Mouse (Mus musculus) embryonic facial prominence, embryonic 12.5 days (tissue): Measurements from ENCODE around the gene Cfd. TPM values are rescaled to one million over a fixed set of nuclear protein-coding genes. Genes with fewer than 3 reads are reported as not detected.

ENCODE experiments used
- ATAC-seq: fragments of 200-750 bp; cut with Nextera tagmentation; 2 replicates; pipeline ENCODE4 v1.8.0; 2017; ENCODE audit not compliant: insufficient number of reproducible peaks, insufficient read depth, low FRiP score, low TSS enrichment
- H3K27ac ChIP-seq: fragments of 300-500 bp; sonication (generic); 2 replicates; pipeline ENCODE4 v1.5.1; 2016; ENCODE audit warnings: mild to moderate bottlenecking
- H3K27me3 ChIP-seq: fragments of 300-500 bp; sonication (generic); 2 replicates; pipeline ENCODE4 v1.6.1; 2016; ENCODE audit warnings: mild to moderate bottlenecking, moderate library complexity
- H3K36me3 ChIP-seq: fragments of 300-500 bp; sonication (generic); 2 replicates; pipeline ENCODE4 v1.6.1; 2016; ENCODE audit warnings: mild to moderate bottlenecking
- H3K4me1 ChIP-seq: fragments of 300-500 bp; sonication (generic); 2 replicates; pipeline ENCODE4 v1.6.1; 2016
- H3K4me2 ChIP-seq: fragments of 300-500 bp; sonication (generic); replicated peaks from 2 replicates; pipeline ENCODE4 v1.6.1; 2016; ENCODE audit warnings: mild to moderate bottlenecking, moderate library complexity
- H3K4me3 ChIP-seq: fragments of 300-500 bp; sonication (generic); 2 replicates; pipeline ENCODE4 v1.5.1; 2016; ENCODE audit warnings: mild to moderate bottlenecking
- H3K9ac ChIP-seq: fragments of 300-500 bp; sonication (generic); 2 replicates; pipeline ENCODE4 v1.6.1; 2016; ENCODE audit warnings: mild to moderate bottlenecking, moderate library complexity
- H3K9me3 ChIP-seq: fragments of 300-500 bp; sonication (generic); 2 replicates; pipeline ENCODE4 v1.6.1; 2016; ENCODE audit warnings: mild to moderate bottlenecking, moderate library complexity
- WGBS: fragments of 180-500 bp; shearing (Covaris S2); methylation state at CpG from one replicate; pipeline ENCODE4 v1.1.7; 2016; 5-methylcytosine and 5-hydroxymethylcytosine counted together
- polyA plus RNA-seq: library from polyadenylated mRNA; unstranded; fragments of >200 nt; fragmentation: Nextera tagmentation; extraction: Ambion mirVana; gene quantifications from 2 replicates; pipeline ENCODE4 v1.2.1, GENCODE M21; 2016

Gene Cfd
- polyA plus RNA-seq, 1 experiment from 2014 or later: not detected

- peaks cover 40% of the 10 kb centered on the region for H3K36me3 ChIP-seq
- no peaks in the 10 kb centered on the region for H3K27me3 ChIP-seq
- H3K4me1 ChIP-seq: peaks cover 54% of the 10 kb centered on the region
- peak overlapping the region; percentile 99 for H3K4me2 ChIP-seq
- H3K27ac ChIP-seq: peak overlapping the region; percentile 100
- WGBS: 5% methylated on average over 10 of the region's 10 CpGs
- H3K4me3 ChIP-seq: peak overlapping the region; percentile 99
- H3K9me3 ChIP-seq: no peaks in the 10 kb centered on the region
- H3K9ac ChIP-seq: peak overlapping the region; percentile 100
- ATAC-seq: no peak
Observed at GRCm38 (mm10) chr10:79855558-79856184, 35.0 kb upstream of the Cfd start.

- Histone ChIP-seq H3K27ac (peak overlapping the region; percentile 68), H3K27me3 (no peaks in the 10 kb centered on the region), H3K4me3 (peak overlapping the region; percentile 99), H3K36me3 (peaks cover 46% of the 10 kb centered on the region), H3K9ac (peak overlapping the region; percentile 100), H3K4me2 (peak overlapping the region; percentile 99), H3K4me1 (peaks cover 51% of the 10 kb centered on the region), H3K9me3 (no peaks in the 10 kb centered on the region)
- ATAC-seq: no peak
- 53% methylated on average over 6 of the region's 6 CpGs for WGBS
Observed at GRCm38 (mm10) chr10:79856280-79856679, 34.4 kb upstream of the Cfd start.

DNA sequence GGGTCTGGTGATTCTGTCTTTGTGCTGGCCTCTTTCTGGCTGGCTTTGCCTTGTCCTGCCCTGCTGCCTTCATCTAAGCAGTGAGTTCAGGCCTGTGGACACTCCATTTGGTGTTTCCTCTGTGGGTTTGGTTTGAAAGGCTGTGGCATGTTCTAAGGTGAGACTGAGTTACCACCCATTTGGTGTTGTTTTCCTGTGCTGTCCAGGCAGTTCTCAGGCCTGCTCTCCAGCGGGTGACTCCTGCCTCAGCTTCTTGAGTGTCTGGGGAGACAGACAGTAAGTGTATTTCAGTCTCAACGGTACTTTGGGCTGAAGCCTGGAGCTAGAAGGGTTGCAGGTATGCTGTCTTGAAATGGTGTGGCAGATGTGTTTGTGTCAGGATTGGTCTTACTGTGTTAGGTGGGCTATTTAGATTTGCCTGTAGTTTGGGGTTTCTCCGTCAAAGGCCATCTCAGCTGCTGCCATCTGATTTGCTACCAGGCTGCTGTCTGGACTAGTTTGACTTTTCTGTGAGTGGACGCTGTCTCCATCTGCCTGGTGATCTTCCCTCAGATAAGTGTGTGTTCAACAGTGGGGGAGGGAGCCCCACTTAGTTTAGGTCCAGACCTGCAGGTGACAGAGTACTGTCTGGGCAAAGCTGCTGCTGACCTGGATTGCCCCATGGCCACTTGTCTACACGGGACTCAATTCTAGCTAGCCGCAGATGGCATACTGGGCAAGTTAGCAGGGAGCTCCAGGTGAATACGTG, 33.8 kb upstream of the Cfd start:
- Histone ChIP-seq H3K27me3 (no peaks in the 10 kb centered on the region), H3K27ac (peak overlapping the region; percentile 68), H3K36me3 (peaks cover 52% of the 10 kb centered on the region), H3K9me3 (no peaks in the 10 kb centered on the region), H3K9ac (peak overlapping the region; percentile 100), H3K4me3 (peak overlapping the region; percentile 99), H3K4me1 (peaks cover 45% of the 10 kb centered on the region), H3K4me2 (peak overlapping the region; percentile 99)
- no peak for ATAC-seq
- 55% methylated on average over 7 of the region's 7 CpGs for WGBS

- WGBS: 35% methylated on average over 4 of the region's 4 CpGs
- Histone ChIP-seq H3K9ac (peak overlapping the region; percentile 100), H3K27me3 (no peaks in the 10 kb centered on the region), H3K4me1 (peaks cover 40% of the 10 kb centered on the region), H3K4me2 (peak overlapping the region; percentile 99), H3K36me3 (peaks cover 58% of the 10 kb centered on the region), H3K4me3 (peak overlapping the region; percentile 99), H3K9me3 (no peaks in the 10 kb centered on the region), H3K27ac (peak overlapping the region; percentile 68)
- ATAC-seq: no peak
Observed at GRCm38 (mm10) chr10:79857452-79857811, 33.2 kb upstream of the Cfd start.

DNA sequence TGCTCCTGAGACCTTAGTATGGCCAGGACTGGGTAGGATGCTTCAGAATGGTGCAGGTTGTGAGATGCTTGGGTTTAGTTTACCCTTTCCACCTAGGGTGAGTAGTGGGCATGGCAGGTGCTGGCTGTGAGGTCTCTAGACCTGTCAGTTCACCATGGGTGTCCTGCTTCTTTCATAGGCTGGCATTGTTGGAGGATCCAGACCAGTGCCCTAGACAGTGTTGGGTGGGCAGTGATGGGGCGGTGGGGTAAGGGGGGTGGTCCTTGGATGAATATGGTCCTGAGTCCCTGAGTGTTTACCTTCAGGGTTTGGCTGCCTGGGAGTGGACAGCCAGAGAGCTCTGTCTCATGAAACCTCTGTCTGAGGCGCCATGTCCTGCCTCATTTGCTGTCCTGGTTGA, 32.8 kb upstream of the Cfd start:
- Histone ChIP-seq H3K9ac (peak overlapping the region; percentile 39; the same call in 1 of the 2 replicates), H3K36me3 (peaks cover 62% of the 10 kb centered on the region), H3K9me3 (no peaks in the 10 kb centered on the region), H3K27me3 (no peaks in the 10 kb centered on the region), H3K4me3 (peak overlapping the region; percentile 99), H3K4me1 (peaks cover 35% of the 10 kb centered on the region), H3K27ac (peak overlapping the region; percentile 68), H3K4me2 (peak overlapping the region; percentile 99)
- 83% methylated on average over 2 of the region's 2 CpGs for WGBS
- no peak for ATAC-seq

GRCm38 (mm10) chr10:79858416-79859074, 32.1 kb upstream of the Cfd start:
- H3K4me2 ChIP-seq: peak overlapping the region; percentile 99
- H3K27me3 ChIP-seq: no peaks in the 10 kb centered on the region
- no peaks in the 10 kb centered on the region for H3K9me3 ChIP-seq
- no peak for ATAC-seq
- peaks cover 33% of the 10 kb centered on the region for H3K4me1 ChIP-seq
- H3K9ac ChIP-seq: peak overlapping the region; percentile 46; the same call in 1 of the 2 replicates
- peaks cover 69% of the 10 kb centered on the region for H3K36me3 ChIP-seq
- 61% methylated on average over 17 of the region's 17 CpGs for WGBS
- peak overlapping the region; percentile 68; the same call in 1 of the 2 replicates for H3K27ac ChIP-seq
- H3K4me3 ChIP-seq: peak overlapping the region; percentile 99; the same call in 1 of the 2 replicates

- H3K9ac ChIP-seq: no peak overlapping the region
- peaks cover 33% of the 10 kb centered on the region for H3K4me1 ChIP-seq
- ATAC-seq: no peak
- H3K27ac ChIP-seq: no peak overlapping the region
- H3K27me3 ChIP-seq: no peaks in the 10 kb centered on the region
- no peaks in the 10 kb centered on the region for H3K9me3 ChIP-seq
- H3K4me3 ChIP-seq: no peak overlapping the region
- H3K4me2 ChIP-seq: no peak overlapping the region; the same call in 1 of the 2 replicates
- 88% methylated on average over 11 of the region's 11 CpGs for WGBS
- H3K36me3 ChIP-seq: peaks cover 74% of the 10 kb centered on the region
Observed at GRCm38 (mm10) chr10:79859116-79859515, 31.5 kb upstream of the Cfd start.

DNA sequence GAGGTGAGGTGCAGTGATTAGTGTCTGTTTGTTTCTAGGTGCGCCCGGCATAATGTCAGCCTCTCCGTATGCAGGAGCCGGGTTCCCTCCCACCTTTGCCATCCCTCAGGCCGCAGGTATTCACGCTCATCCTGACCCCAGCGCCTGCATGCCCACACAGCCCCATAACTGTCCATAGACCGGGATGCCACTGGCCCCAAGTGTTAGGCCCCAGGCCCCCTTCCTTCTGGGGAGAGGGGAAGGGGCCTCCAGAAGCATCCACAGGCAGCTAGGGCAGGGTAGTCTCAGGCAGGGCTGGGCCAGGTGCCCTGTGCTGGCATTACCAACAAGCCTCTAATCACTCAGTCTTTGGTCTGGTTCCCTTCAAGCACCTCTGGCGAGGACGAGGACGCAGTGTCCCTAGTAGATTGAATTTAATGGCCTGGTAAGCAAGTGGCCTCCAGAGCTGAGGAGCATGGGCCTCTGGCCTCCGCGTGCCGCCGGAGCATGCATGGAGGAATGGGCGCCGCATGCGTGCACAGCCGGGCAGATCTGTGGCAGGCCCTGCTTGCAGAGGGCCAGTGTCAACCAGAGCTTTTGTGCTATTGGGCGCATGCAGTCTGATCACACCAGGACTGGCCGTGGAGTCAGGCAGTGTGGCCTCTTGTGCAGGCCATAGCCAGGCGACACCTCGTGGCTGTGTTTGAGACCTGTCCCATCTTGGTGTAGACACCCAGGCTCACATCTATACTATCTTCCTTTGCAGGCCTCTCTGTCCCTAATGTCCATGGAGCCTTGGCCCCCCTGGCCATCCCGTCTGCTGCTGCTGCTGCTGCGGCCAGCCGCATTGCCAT, 30.4 kb upstream of the Cfd start:
- no peak for ATAC-seq
- 93% methylated on average over 26 of the region's 26 CpGs for WGBS
- Histone ChIP-seq H3K4me2 (no peak overlapping the region), H3K36me3 (peaks cover 84% of the 10 kb centered on the region), H3K27ac (no peak overlapping the region), H3K4me3 (no peak overlapping the region), H3K9me3 (no peaks in the 10 kb centered on the region), H3K27me3 (no peaks in the 10 kb centered on the region), H3K4me1 (peaks cover 33% of the 10 kb centered on the region), H3K9ac (no peak overlapping the region)

- no peaks in the 10 kb centered on the region for H3K27me3 ChIP-seq
- H3K27ac ChIP-seq: no peak overlapping the region
- WGBS: 77% methylated on average over 25 of the region's 25 CpGs
- peaks cover 25% of the 10 kb centered on the region for H3K4me1 ChIP-seq
- H3K9me3 ChIP-seq: no peaks in the 10 kb centered on the region
- peaks cover 93% of the 10 kb centered on the region for H3K36me3 ChIP-seq
- H3K4me2 ChIP-seq: no peak overlapping the region
- no peak overlapping the region for H3K4me3 ChIP-seq
- no peak overlapping the region for H3K9ac ChIP-seq
- ATAC-seq: no peak
Observed at GRCm38 (mm10) chr10:79861230-79862048, 29.2 kb upstream of the Cfd start.

DNA sequence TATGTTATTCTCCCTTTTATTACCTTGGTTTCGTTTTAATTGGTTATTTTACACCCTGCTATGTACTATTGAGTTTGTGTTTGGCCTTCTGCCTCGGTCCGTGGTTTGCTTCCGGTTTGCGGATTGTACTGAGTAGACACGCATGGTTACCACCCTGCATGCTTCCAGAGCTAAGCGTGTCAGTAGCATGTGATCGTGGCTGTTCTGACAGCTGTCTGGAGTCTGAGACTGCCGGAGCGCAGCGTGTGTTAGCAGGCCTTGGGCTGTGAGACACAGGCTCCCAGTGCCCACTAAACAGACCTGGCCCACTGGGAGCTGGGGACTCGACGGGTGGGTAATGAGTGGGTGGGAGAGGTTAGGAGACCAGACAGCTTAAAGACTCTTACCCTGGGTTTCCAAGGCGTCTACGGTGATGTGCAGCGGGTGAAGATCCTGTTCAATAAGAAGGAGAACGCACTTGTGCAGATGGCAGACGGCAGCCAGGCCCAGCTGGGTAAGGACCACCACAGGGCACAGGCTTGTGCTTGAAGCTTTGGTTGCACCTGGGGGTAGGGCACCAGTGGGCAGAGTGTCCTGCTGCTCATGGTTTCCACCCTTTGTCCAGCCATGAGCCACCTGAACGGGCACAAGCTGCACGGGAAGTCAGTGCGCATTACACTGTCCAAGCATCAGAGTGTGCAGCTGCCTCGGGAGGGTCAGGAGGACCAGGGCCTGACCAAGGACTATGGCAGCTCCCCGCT, 28.4 kb upstream of the Cfd start:
- 88% methylated on average over 23 of the region's 23 CpGs for WGBS
- H3K9ac ChIP-seq: no peak overlapping the region
- no peaks in the 10 kb centered on the region for H3K9me3 ChIP-seq
- no peaks in the 10 kb centered on the region for H3K27me3 ChIP-seq
- ATAC-seq: no peak
- H3K4me2 ChIP-seq: no peak overlapping the region
- H3K36me3 ChIP-seq: peaks cover 93% of the 10 kb centered on the region
- H3K4me1 ChIP-seq: peaks cover 17% of the 10 kb centered on the region
- H3K4me3 ChIP-seq: no peak overlapping the region
- 0 out of 2 replicates have a peak overlapping the region, but pooled peaks have one; percentile 4 for H3K27ac ChIP-seq
